Mouse (Mus musculus): ENCODE results near the gene Cox6b2.

Cox6b2 gene

DNA sequence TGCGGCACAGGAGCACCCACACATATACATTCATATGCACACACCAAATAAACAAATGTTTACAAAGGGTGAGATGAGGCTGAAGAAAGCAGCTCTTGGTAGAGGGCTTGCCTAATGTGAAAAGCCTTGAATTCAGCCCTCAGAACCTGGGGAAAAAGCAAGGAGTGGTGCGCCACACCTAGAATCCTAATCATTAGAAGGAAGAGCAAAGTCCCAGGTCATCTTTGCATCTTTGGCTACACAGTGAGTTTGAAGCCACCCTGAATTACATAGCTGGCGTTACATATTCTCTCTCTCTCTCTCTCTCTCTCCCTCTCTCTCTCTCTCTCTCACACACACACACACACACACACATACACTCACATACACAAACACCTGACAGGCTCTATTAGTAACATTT, 33.6 kb downstream of the Cox6b2 start:
- DNase-seq (ENCODE audit: low spot score), result no peak

DNA sequence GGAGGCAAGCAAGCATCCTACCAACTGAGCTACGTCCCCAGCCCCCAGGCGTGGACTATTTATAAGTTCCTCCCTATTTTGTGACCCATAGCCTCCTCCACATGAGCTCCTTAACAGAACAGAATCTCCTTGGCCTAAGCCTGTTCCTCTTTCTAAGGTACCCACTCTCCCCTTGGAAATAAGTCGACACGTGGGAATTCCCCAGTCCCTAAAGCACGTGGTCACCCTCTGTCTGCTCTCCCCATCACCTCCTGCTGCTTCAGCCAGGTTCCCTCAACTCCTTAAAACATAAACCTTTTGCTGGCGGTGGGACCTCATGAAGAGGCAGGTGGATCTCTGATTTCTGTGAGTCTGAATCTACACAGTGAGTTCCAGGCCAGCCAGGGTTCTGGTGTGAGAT, 35.9 kb downstream of the Cox6b2 start:
- no peak for DNase-seq (ENCODE audit: low spot score)

DNA sequence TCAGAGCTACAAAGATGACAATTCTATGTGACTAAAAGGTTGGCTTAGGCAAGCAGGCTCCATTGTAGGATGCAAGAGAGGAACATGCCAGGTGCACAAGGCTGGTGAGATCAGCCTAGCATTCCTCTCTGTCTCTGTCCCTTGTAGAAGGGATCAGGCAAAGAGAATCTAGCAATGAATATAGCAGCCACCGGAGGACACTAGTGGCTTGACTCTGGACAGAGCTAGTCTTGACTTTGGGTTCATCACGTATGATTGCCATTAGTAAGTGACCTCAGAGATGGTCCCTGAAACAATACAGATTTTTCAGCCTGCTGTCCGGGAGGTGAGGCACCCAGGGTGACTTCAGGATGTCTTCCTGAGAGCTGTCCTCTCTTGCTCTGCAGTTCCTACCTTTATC, 40.3 kb downstream of the Cox6b2 start:
- no peak for DNase-seq (ENCODE audit: low spot score)

DNA sequence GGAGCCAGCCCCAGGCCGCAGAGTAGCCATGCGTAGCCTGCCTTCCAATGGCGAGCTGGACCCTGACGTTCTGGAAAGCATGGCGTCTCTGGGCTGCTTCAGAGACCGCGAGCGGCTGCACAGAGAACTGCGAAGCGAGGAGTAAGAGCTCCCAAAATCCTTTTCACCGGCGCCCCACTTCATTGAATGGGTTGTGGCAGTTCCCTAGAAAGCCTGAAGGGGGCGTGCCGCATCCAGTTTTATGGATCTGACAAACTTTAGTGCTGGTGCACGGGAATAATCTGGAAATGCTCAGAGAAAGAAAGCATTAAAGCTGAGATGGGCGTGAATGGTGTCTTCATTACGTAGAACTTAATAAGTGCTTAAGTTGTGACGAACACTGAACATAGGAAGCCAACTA, 47.8 kb downstream of the Cox6b2 start:
- DNase-seq (ENCODE audit: low spot score), result no peak

DNA sequence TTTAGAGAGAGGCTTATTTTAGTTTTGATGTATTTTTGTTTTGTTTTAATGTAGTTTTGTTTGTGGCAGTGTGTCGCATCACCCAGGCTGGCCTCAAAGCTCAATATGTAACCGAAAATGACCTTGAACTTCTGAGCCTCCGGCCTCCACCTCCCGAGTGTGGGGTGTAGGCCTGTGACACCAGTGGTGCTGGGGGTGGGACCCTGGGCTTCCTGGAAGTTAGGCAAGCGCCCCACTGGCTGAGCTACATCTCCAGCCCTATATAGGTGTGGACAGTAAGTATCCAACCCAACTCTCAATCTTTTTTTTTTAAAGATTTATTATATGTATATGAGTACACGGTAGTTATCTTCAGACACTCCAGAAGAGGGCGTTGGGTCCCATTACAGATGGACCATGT, 49.7 kb downstream of the Cox6b2 start:
- DNase-seq (ENCODE audit: low spot score), result no peak

DNA sequence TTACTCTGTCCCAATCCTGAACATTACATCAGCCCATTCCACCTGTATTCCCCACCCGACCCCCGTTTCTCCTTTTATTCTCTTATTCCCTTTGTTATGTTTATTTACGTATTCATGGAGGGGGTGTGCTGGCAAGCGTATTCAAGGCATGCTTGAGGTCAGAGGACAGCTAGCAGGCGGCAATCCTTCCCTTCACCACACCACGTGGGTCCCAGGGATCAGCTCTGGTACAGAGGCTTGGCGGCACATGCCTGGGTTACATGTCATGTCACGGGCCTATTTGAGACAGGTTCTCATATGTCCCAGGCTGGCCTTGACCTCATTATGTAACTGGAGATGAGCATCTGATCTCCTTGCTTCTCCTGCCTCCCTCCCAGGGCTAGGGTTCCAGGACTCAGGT, 50.6 kb downstream of the Cox6b2 start:
- no peak for DNase-seq (ENCODE audit: low spot score)

Measured in left cerebral cortex, adult 11 months (tissue).